Comparison of ENCODE assay signal across 28 mouse cellular contexts in the genomic region with DNA sequence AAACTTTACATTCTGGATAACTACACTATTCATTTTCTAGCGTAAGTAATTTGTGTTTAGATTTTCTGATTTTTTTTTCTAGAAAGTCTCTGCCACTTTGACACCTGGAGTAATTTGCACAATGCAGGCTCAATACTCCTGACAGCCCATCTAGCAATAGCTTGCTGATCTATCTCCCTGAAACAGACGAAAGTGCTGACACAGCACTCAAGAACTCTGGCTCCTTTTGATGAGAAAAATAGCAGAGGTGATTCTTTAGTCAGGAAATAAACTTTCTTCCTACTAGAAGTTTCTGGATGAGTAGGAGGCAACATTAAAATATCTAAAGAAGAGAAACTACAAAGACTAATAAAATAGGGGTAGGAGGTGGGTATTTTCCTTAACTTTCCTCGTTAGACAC.
"Had no signal": no experiment of that assay in that cellular context is flagged by ENCODE, and none has a peak within 500 bp of the region (broad histone marks: within the 10 kb centered on the region; RNA-seq: fewer than 3 reads in every experiment).

No protein-coding gene starts in this region.

- H3K27ac ChIP-seq: gastrocnemius, adult 2 months; heart, adult 2 months; heart, embryonic 13.5 days; heart, embryonic 15.5 days; hindbrain, embryonic 10.5 days; hindbrain, embryonic 12.5 days; hindbrain, embryonic 14.5 days; intestine, embryonic 15.5 days; kidney, embryonic 15.5 days; kidney, postnatal 0 days; limb, embryonic 13.5 days; limb, embryonic 15.5 days; liver, embryonic 12.5 days; liver, embryonic 14.5 days had no signal

- H3K36me3 ChIP-seq: heart, embryonic 13.5 days; heart, embryonic 15.5 days; hindbrain, embryonic 10.5 days; hindbrain, embryonic 12.5 days; intestine, embryonic 15.5 days; kidney, embryonic 15.5 days; limb, embryonic 13.5 days; limb, embryonic 15.5 days; liver, embryonic 12.5 days had no signal

- H3K9ac ChIP-seq: heart, embryonic 13.5 days; heart, embryonic 15.5 days; hindbrain, embryonic 12.5 days; hindbrain, embryonic 14.5 days; intestine, embryonic 15.5 days; kidney, embryonic 15.5 days; limb, embryonic 13.5 days; limb, embryonic 15.5 days; liver, embryonic 12.5 days; liver, embryonic 14.5 days had no signal

- ATAC-seq: hindbrain, embryonic 16.5 days; inflammation-experienced regulatory T-cells, adult 6 months; intestine, embryonic 15.5 days; intestine, postnatal 0 days; liver, embryonic 12.5 days had no signal

- H3K4me3 ChIP-seq: gastrocnemius, adult 2 months; heart, adult 2 months; heart, embryonic 13.5 days; heart, embryonic 15.5 days; hindbrain, embryonic 10.5 days; hindbrain, embryonic 12.5 days; intestine, embryonic 15.5 days; kidney, embryonic 15.5 days; limb, embryonic 13.5 days; limb, embryonic 15.5 days; liver, embryonic 12.5 days had no signal

- H3K4me2 ChIP-seq: heart, embryonic 11.5 days; heart, embryonic 13.5 days; heart, embryonic 15.5 days; hindbrain, embryonic 12.5 days; hindbrain, embryonic 14.5 days; intestine, embryonic 15.5 days; kidney, embryonic 15.5 days; limb, embryonic 13.5 days; limb, embryonic 15.5 days; liver, embryonic 12.5 days had no signal

- DNase-seq: gastrocnemius, adult 2 months; gastrocnemius, postnatal 10 days; gastrocnemius, postnatal 25 days; heart, adult 11 months; heart, adult 2 months; heart, postnatal 14 days; heart, postnatal 4 days; kidney, adult 18-20 months; kidney, adult 8-10 months; kidney, postnatal 14 days; kidney, postnatal 36 days; left cerebral cortex, postnatal 4 days had no signal

- H3K27me3 ChIP-seq: heart, embryonic 13.5 days; heart, embryonic 15.5 days; hindbrain, embryonic 12.5 days; intestine, embryonic 15.5 days; kidney, embryonic 15.5 days; limb, embryonic 13.5 days; limb, embryonic 15.5 days; liver, embryonic 12.5 days had no signal

- H3K9me3 ChIP-seq: heart, embryonic 13.5 days; heart, embryonic 15.5 days; hindbrain, embryonic 10.5 days; hindbrain, embryonic 12.5 days; intestine, embryonic 15.5 days; kidney, embryonic 15.5 days; limb, embryonic 13.5 days; limb, embryonic 15.5 days; liver, embryonic 12.5 days had no signal

- H3K4me1 ChIP-seq: heart, embryonic 13.5 days; heart, embryonic 15.5 days; hindbrain, embryonic 10.5 days; hindbrain, embryonic 12.5 days; intestine, embryonic 15.5 days; kidney, embryonic 15.5 days; limb, embryonic 13.5 days; limb, embryonic 15.5 days; liver, embryonic 12.5 days had no signal
